Mouse (Mus musculus): ENCODE results near the gene Arl4c.

Arl4c gene

GRCm38 (mm10) chr1:88624376-88624775, 77.6 kb downstream of the Arl4c start:
- no peak for DNase-seq (ENCODE audit: low spot score in 2 of 2)

GRCm38 (mm10) chr1:88623541-88624115, 78.4 kb downstream of the Arl4c start:
- DNase-seq (ENCODE audit: low spot score in 2 of 2), result no peak

All from urinary bladder, postnatal 36 days (tissue).